Comparison of ENCODE assay signal across 26 mouse cellular contexts in the genomic region with DNA sequence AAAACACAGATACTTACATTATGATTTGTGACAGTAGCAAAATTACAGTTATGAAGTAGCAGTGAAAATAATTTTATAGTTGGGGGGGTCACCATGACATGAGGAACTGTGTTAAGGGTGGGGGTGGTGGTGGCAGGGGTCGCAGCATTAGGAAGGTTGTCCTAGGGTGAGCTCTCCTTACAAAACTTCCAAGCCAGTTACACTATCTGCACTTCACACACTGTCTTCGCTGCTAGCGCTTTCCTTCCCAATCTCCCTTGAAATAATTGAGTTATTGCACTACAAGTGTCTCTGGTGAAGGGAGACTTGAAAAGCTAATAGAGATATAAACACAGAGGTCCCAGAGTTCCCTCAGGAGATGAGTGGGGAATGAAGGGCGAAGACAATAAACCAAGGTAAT.
DNase-seq lines count a peak whose midpoint lies in the region; ATAC-seq and TF ChIP-seq lines count a peak whose summit lies in the region.
"Had no signal": no experiment of that assay in that cellular context is flagged by ENCODE, and none has a peak within 500 bp of the region (broad histone marks: within the 10 kb centered on the region; RNA-seq: fewer than 3 reads in every experiment).

No protein-coding gene starts in this region.

- no peaks in the 10 kb centered on the region for H3K9me3 ChIP-seq in hindbrain, postnatal 0 days (ENCODE audit: low read length)
- H3K9me3 ChIP-seq in hindbrain, embryonic 14.5 days (ENCODE audit: control insufficient read depth, low read length), result no peaks in the 10 kb centered on the region
- H3K9me3 ChIP-seq in midbrain, embryonic 11.5 days (ENCODE audit: control insufficient read depth, low read length), result no peaks in the 10 kb centered on the region
- H3K9me3 ChIP-seq in midbrain, embryonic 14.5 days (ENCODE audit: control insufficient read depth, low read length), result no peaks in the 10 kb centered on the region
- H3K9me3 ChIP-seq: embryonic facial prominence, embryonic 10.5 days; embryonic facial prominence, embryonic 13.5 days; forebrain, embryonic 12.5 days; G1E; hindbrain, embryonic 10.5 days; hindbrain, embryonic 15.5 days had no signal

- no peaks in the 10 kb centered on the region for H3K27me3 ChIP-seq in hindbrain, postnatal 0 days (ENCODE audit: insufficient read depth, low read length)
- H3K27me3 ChIP-seq in hindbrain, embryonic 14.5 days (ENCODE audit: control insufficient read depth, insufficient read depth, low read length), result no peaks in the 10 kb centered on the region
- H3K27me3 ChIP-seq in midbrain, embryonic 11.5 days (ENCODE audit: control insufficient read depth, insufficient read depth, low read length), result no peaks in the 10 kb centered on the region
- no peaks in the 10 kb centered on the region for H3K27me3 ChIP-seq in midbrain, embryonic 14.5 days (ENCODE audit: control insufficient read depth, insufficient read depth, low read length)
- H3K27me3 ChIP-seq: CH12.LX; embryonic facial prominence, embryonic 13.5 days; forebrain, embryonic 12.5 days; hindbrain, embryonic 15.5 days; Patski had no signal

- WGBS in hindbrain, postnatal 0 days, result 82% methylated on average over 4 of the region's 4 CpGs
- 80% methylated on average over 4 of the region's 4 CpGs for WGBS in hindbrain, embryonic 14.5 days
- 88% methylated on average over 4 of the region's 4 CpGs for WGBS in midbrain, embryonic 11.5 days
- 77% methylated on average over 4 of the region's 4 CpGs for WGBS in midbrain, embryonic 14.5 days

- H3K4me1 ChIP-seq in hindbrain, postnatal 0 days (ENCODE audit: insufficient read depth, low read length), result no peaks in the 10 kb centered on the region
- H3K4me1 ChIP-seq in hindbrain, embryonic 14.5 days (replicated peaks; ENCODE audit: control insufficient read depth, insufficient read depth, low read length), result 0 out of 2 replicates have a peak, but pooled peaks cover 4% of the 10 kb centered on the region
- H3K4me1 ChIP-seq in midbrain, embryonic 11.5 days (ENCODE audit: control insufficient read depth, insufficient read depth, low read length), result no peaks in the 10 kb centered on the region
- H3K4me1 ChIP-seq in midbrain, embryonic 14.5 days (ENCODE audit: control insufficient read depth, insufficient read depth, low read length), result no peaks in the 10 kb centered on the region
- H3K4me1 ChIP-seq: embryonic facial prominence, embryonic 13.5 days had no signal

- no peak for TF ChIP-seq CTCF in hindbrain, postnatal 0 days (IDR thresholded peaks at IDR 0.05; ENCODE audit: low read depth)

- DNase-seq in heart, adult 11 months, result peak; percentile 66
- no peak for DNase-seq in heart, adult 18-20 months
- DNase-seq in hindbrain, postnatal 0 days (ENCODE audit: low spot score), result no peak
- DNase-seq in hindbrain, embryonic 14.5 days (ENCODE audit: low spot score), result no peak
- DNase-seq in midbrain, embryonic 11.5 days (ENCODE audit: low spot score, missing footprints), result peak; percentile 61
- DNase-seq in midbrain, embryonic 14.5 days, result no peak
- DNase-seq in adrenal gland, postnatal 36 days, result no peak
- DNase-seq in layer of hippocampus, adult 9-10 months (ENCODE audit: low spot score), result no peak
- DNase-seq: adrenal gland, postnatal 10 days; B cell, adult 2 months; cerebellum, adult 11-12 months; cerebellum, adult 8-10 months; cerebellum, postnatal 36 days; gastrocnemius, adult 2 months had no signal

- no peaks in the 10 kb centered on the region for H3K36me3 ChIP-seq in hindbrain, postnatal 0 days (ENCODE audit: insufficient read depth, low read length)
- no peaks in the 10 kb centered on the region for H3K36me3 ChIP-seq in hindbrain, embryonic 14.5 days (replicated peaks; ENCODE audit: control insufficient read depth, insufficient read depth)
- H3K36me3 ChIP-seq in midbrain, embryonic 11.5 days (ENCODE audit: control insufficient read depth, insufficient read depth, low read length), result no peaks in the 10 kb centered on the region
- H3K36me3 ChIP-seq in midbrain, embryonic 14.5 days (ENCODE audit: control insufficient read depth, insufficient read depth, low read length), result no peaks in the 10 kb centered on the region
- H3K36me3 ChIP-seq: embryonic facial prominence, embryonic 10.5 days; embryonic facial prominence, embryonic 13.5 days; forebrain, embryonic 12.5 days; G1E; hindbrain, embryonic 10.5 days; hindbrain, embryonic 15.5 days had no signal

- H3K9ac ChIP-seq in hindbrain, postnatal 0 days (replicated peaks; ENCODE audit: low read length), result no peak overlapping the region
- H3K9ac ChIP-seq in hindbrain, embryonic 14.5 days, result no peak overlapping the region
- H3K9ac ChIP-seq in midbrain, embryonic 11.5 days (ENCODE audit: low read length), result no peak overlapping the region
- H3K9ac ChIP-seq in midbrain, embryonic 14.5 days (replicated peaks; ENCODE audit: low read length), result no peak overlapping the region
- H3K9ac ChIP-seq: embryonic facial prominence, embryonic 13.5 days had no signal

- H3K4me2 ChIP-seq in hindbrain, postnatal 0 days (ENCODE audit: low read depth, low read length), result no peak overlapping the region
- no peak overlapping the region for H3K4me2 ChIP-seq in hindbrain, embryonic 14.5 days (replicated peaks)
- no peak overlapping the region for H3K4me2 ChIP-seq in midbrain, embryonic 11.5 days
- H3K4me2 ChIP-seq in midbrain, embryonic 14.5 days (ENCODE audit: low read length), result peak overlapping the region; percentile 62; the same call in 1 of the 2 replicates

- H3K4me3 ChIP-seq in hindbrain, postnatal 0 days (ENCODE audit: low read length), result no peak overlapping the region
- H3K4me3 ChIP-seq in hindbrain, embryonic 14.5 days (replicated peaks; ENCODE audit: low read length), result no peak overlapping the region
- no peak overlapping the region for H3K4me3 ChIP-seq in midbrain, embryonic 11.5 days (ENCODE audit: low read depth, low read length)
- H3K4me3 ChIP-seq in midbrain, embryonic 14.5 days (replicated peaks; ENCODE audit: low read depth, low read length), result peak overlapping the region; percentile 31; the same call in 1 of the 2 replicates
- H3K4me3 ChIP-seq: erythroblast, embryonic 14.5 days had no signal

- no peak overlapping the region for H3K27ac ChIP-seq in hindbrain, postnatal 0 days
- no peak overlapping the region for H3K27ac ChIP-seq in hindbrain, embryonic 14.5 days
- H3K27ac ChIP-seq in midbrain, embryonic 11.5 days (ENCODE audit: low read depth, low read length), result no peak overlapping the region
- no peak overlapping the region for H3K27ac ChIP-seq in midbrain, embryonic 14.5 days (replicated peaks; ENCODE audit: low read depth, low read length)
- H3K27ac ChIP-seq: embryonic facial prominence, embryonic 10.5 days; embryonic facial prominence, embryonic 13.5 days; forebrain, embryonic 12.5 days; heart, adult 2 months; hindbrain, embryonic 15.5 days had no signal

- 0 out of 2 replicates have a peak, but pooled peaks have one; percentile 5 for ATAC-seq in hindbrain, postnatal 0 days
- ATAC-seq in hindbrain, embryonic 14.5 days (ENCODE audit: low FRiP score), result no peak
- no peak for ATAC-seq in midbrain, embryonic 11.5 days (ENCODE audit: low FRiP score)
- ATAC-seq in midbrain, embryonic 14.5 days (ENCODE audit: low FRiP score, low TSS enrichment), result no peak
- ATAC-seq: inflammation-experienced regulatory T-cells, adult 6 months; intestine, embryonic 16.5 days; Patski had no signal

Comparison
In these comparisons a context has a peak if more than half of its experiments do, and no peak if none do; other contexts are left out.
1. DNase-seq: peak in heart, adult 11 months (single experiment) and midbrain, embryonic 11.5 days (single experiment); none in heart, adult 18-20 months (0 of 2), hindbrain, postnatal 0 days (single experiment), hindbrain, embryonic 14.5 days (single experiment), midbrain, embryonic 14.5 days (single experiment), adrenal gland, postnatal 36 days (0 of 2) and layer of hippocampus, adult 9-10 months (single experiment).